Mouse (Mus musculus) liver, embryonic 14.5 days (tissue): ENCODE measurements around the gene 9130019O22Rik.

Source experiments
- CTCF ChIP-seq: IDR thresholded peaks from 2 replicates; pipeline ENCODE4 v1.5.1; 2016; ENCODE audit warnings: antibody characterized with exemption, low read depth, control low read depth
- EP300 ChIP-seq: IDR thresholded peaks from 2 replicates; pipeline ENCODE4 v1.6.1; 2016; ENCODE audit warnings: antibody characterized with exemption, low read depth

GRCm38 (mm10) chr7:127386641-127387392 lies at the start of gene 9130019O22Rik:
- TF ChIP-seq CTCF (no peak), EP300 (no peak)
